Mouse (Mus musculus): ENCODE data around the gene Dcaf5. TPM values are rescaled to one million over a fixed set of nuclear protein-coding genes. Genes with fewer than 3 reads are reported as not detected.
"Not testable (repeated sequence)": the region's sequence is repeated elsewhere in the genome, so short reads cannot be mapped to it uniquely, and the experiment has no call there.

Gene Dcaf5
- 14.2 and 15.4 TPM in 2 replicates for polyA plus RNA-seq (2015; fragmentation: Nextera tagmentation; extraction: Ambion mirVana)

- WGBS: under 1% methylated on average over 78 of the region's 79 CpGs
- Histone ChIP-seq H3K4me2 (peak within 1 kb of the TSS; percentile 81), H3K9ac (peak within 1 kb of the TSS; percentile 93), H3K4me3 (peak within 1 kb of the TSS; percentile 91), H3K27me3 (no peaks in the 10 kb centered on the region), H3K27ac (peak within 1 kb of the TSS; percentile 98), H3K4me1 (peaks cover 17% of the 10 kb centered on the region), H3K9me3 (no peaks in the 10 kb centered on the region), H3K36me3 (no peaks in the 10 kb centered on the region)
- ATAC-seq (ENCODE audit: insufficient number of reproducible peaks, insufficient read depth, low FRiP score, low TSS enrichment, low read depth): peak; percentile 71; the same call in 1 of the 2 replicates
Observed at GRCm38 (mm10) chr12:80436336-80436976, at the start of gene Dcaf5. TSS of gene Dcaf5 (minus strand) at chr12:80436601.

- no peak overlapping the region for H3K27ac ChIP-seq
- H3K27me3 ChIP-seq: no peaks in the 10 kb centered on the region
- no peak overlapping the region for H3K9ac ChIP-seq
- no peaks in the 10 kb centered on the region for H3K4me1 ChIP-seq
- ATAC-seq (ENCODE audit: insufficient number of reproducible peaks, insufficient read depth, low FRiP score, low TSS enrichment, low read depth): no peak
- no peak overlapping the region for H3K4me2 ChIP-seq
- H3K4me3 ChIP-seq: no peak overlapping the region
- no peaks in the 10 kb centered on the region for H3K9me3 ChIP-seq
- WGBS: 65% methylated on average over 3 of the region's 3 CpGs
- H3K36me3 ChIP-seq: peaks cover 39% of the 10 kb centered on the region
Observed at GRCm38 (mm10) chr12:80483397-80483796, 47.0 kb upstream of the Dcaf5 start.

GRCm38 (mm10) chr12:80479986-80480385 lies 43.6 kb upstream of the Dcaf5 start:
- no peaks in the 10 kb centered on the region for H3K4me1 ChIP-seq
- no peak overlapping the region for H3K27ac ChIP-seq
- 79% methylated on average over 3 of the region's 3 CpGs for WGBS
- no peak overlapping the region for H3K4me2 ChIP-seq
- no peak overlapping the region for H3K9ac ChIP-seq
- peaks cover 34% of the 10 kb centered on the region for H3K36me3 ChIP-seq
- H3K9me3 ChIP-seq: no peaks in the 10 kb centered on the region
- no peak for ATAC-seq (ENCODE audit: insufficient number of reproducible peaks, insufficient read depth, low FRiP score, low TSS enrichment, low read depth)
- H3K4me3 ChIP-seq: no peak overlapping the region
- no peaks in the 10 kb centered on the region for H3K27me3 ChIP-seq

GRCm38 (mm10) chr12:80473731-80474130 lies 37.3 kb upstream of the Dcaf5 start:
- Histone ChIP-seq H3K9ac (no peak overlapping the region), H3K27me3 (no peaks in the 10 kb centered on the region), H3K36me3 (peaks cover 2% of the 10 kb centered on the region; the same call in 1 of the 2 replicates), H3K9me3 (no peaks in the 10 kb centered on the region), H3K4me3 (no peak overlapping the region), H3K4me1 (no peaks in the 10 kb centered on the region), H3K4me2 (no peak overlapping the region), H3K27ac (no peak overlapping the region)
- ATAC-seq (ENCODE audit: insufficient number of reproducible peaks, insufficient read depth, low FRiP score, low TSS enrichment, low read depth): no peak
- WGBS: 86% methylated on average over 3 of the region's 3 CpGs

- Histone ChIP-seq H3K9ac (no peak overlapping the region), H3K27me3 (no peaks in the 10 kb centered on the region), H3K4me2 (no peak overlapping the region), H3K36me3 (peaks cover 2% of the 10 kb centered on the region; the same call in 1 of the 2 replicates), H3K4me1 (no peaks in the 10 kb centered on the region), H3K27ac (no peak overlapping the region), H3K4me3 (no peak overlapping the region), H3K9me3 (no peaks in the 10 kb centered on the region)
- ATAC-seq (ENCODE audit: insufficient number of reproducible peaks, insufficient read depth, low FRiP score, low TSS enrichment, low read depth): no peak
- WGBS: 77% methylated on average over 4 of the region's 4 CpGs
Observed at GRCm38 (mm10) chr12:80471926-80472325, 35.5 kb upstream of the Dcaf5 start.

- Histone ChIP-seq H3K36me3 (no peaks in the 10 kb centered on the region), H3K4me2 (no peak overlapping the region), H3K9ac (no peak overlapping the region), H3K27ac (no peak overlapping the region), H3K4me1 (no peaks in the 10 kb centered on the region), H3K9me3 (no peaks in the 10 kb centered on the region), H3K4me3 (no peak overlapping the region), H3K27me3 (no peaks in the 10 kb centered on the region)
- ATAC-seq (ENCODE audit: insufficient number of reproducible peaks, insufficient read depth, low FRiP score, low TSS enrichment, low read depth): no peak
- 81% methylated on average over 2 of the region's 2 CpGs for WGBS
Observed at GRCm38 (mm10) chr12:80470206-80470605, 33.8 kb upstream of the Dcaf5 start.

- Histone ChIP-seq H3K4me3 (peak overlapping the region; percentile 83), H3K4me2 (peak overlapping the region; percentile 70), H3K9me3 (no peaks in the 10 kb centered on the region), H3K27me3 (no peaks in the 10 kb centered on the region), H3K36me3 (no peaks in the 10 kb centered on the region), H3K27ac (peak overlapping the region; percentile 88), H3K4me1 (peaks cover 7% of the 10 kb centered on the region), H3K9ac (peak overlapping the region; percentile 78)
- WGBS: 4% methylated on average over 17 of the region's 17 CpGs
- ATAC-seq (ENCODE audit: insufficient number of reproducible peaks, insufficient read depth, low FRiP score, low TSS enrichment, low read depth): no peak
Observed at GRCm38 (mm10) chr12:80463666-80464269, 27.4 kb upstream of the Dcaf5 start.

GRCm38 (mm10) chr12:80462942-80463651 lies 26.7 kb upstream of the Dcaf5 start, which contains the start of gene Exd2:
TSS of gene Exd2 (plus strand) at chr12:80463095.
- Histone ChIP-seq H3K4me3 (peak within 1 kb of the TSS; percentile 83), H3K9me3 (no peaks in the 10 kb centered on the region), H3K27ac (peak within 1 kb of the TSS; percentile 88), H3K27me3 (no peaks in the 10 kb centered on the region), H3K4me1 (peaks cover 7% of the 10 kb centered on the region), H3K9ac (peak within 1 kb of the TSS; percentile 78), H3K36me3 (no peaks in the 10 kb centered on the region), H3K4me2 (peak within 1 kb of the TSS; percentile 70)
- under 1% methylated on average over 45 of the region's 45 CpGs for WGBS
- peak; percentile 95 for ATAC-seq (ENCODE audit: insufficient number of reproducible peaks, insufficient read depth, low FRiP score, low TSS enrichment, low read depth)

GRCm38 (mm10) chr12:80462292-80462896 lies 26.0 kb upstream of the Dcaf5 start:
- not testable (repeated sequence) for H3K27me3 ChIP-seq; H3K4me1 ChIP-seq; H3K9ac ChIP-seq; ATAC-seq (ENCODE audit: insufficient number of reproducible peaks, insufficient read depth, low FRiP score, low TSS enrichment, low read depth); H3K36me3 ChIP-seq; H3K9me3 ChIP-seq
- WGBS: 8% methylated on average over 10 of the region's 10 CpGs
- Histone ChIP-seq H3K4me2 (peak overlapping the region; percentile 70), H3K4me3 (peak overlapping the region; percentile 83), H3K27ac (peak overlapping the region; percentile 88; the same call in 1 of the 2 replicates)

- Histone ChIP-seq H3K4me2 (no peak overlapping the region), H3K27me3 (no peaks in the 10 kb centered on the region), H3K36me3 (no peaks in the 10 kb centered on the region), H3K4me3 (no peak overlapping the region), H3K4me1 (no peaks in the 10 kb centered on the region), H3K27ac (no peak overlapping the region), H3K9ac (no peak overlapping the region), H3K9me3 (no peaks in the 10 kb centered on the region)
- WGBS: 79% methylated on average over 5 of the region's 5 CpGs
- no peak for ATAC-seq (ENCODE audit: insufficient number of reproducible peaks, insufficient read depth, low FRiP score, low TSS enrichment, low read depth)
Observed at GRCm38 (mm10) chr12:80458033-80458432, 21.6 kb upstream of the Dcaf5 start.

- WGBS: 67% methylated on average over 1 of the region's 1 CpGs
- H3K4me3 ChIP-seq: no peak overlapping the region
- H3K4me2 ChIP-seq: no peak overlapping the region
- no peaks in the 10 kb centered on the region for H3K36me3 ChIP-seq
- no peaks in the 10 kb centered on the region for H3K9me3 ChIP-seq
- no peak overlapping the region for H3K27ac ChIP-seq
- H3K4me1 ChIP-seq: no peaks in the 10 kb centered on the region
- no peaks in the 10 kb centered on the region for H3K27me3 ChIP-seq
- H3K9ac ChIP-seq: no peak overlapping the region
- no peak for ATAC-seq (ENCODE audit: insufficient number of reproducible peaks, insufficient read depth, low FRiP score, low TSS enrichment, low read depth)
Observed at GRCm38 (mm10) chr12:80453506-80453905, 17.1 kb upstream of the Dcaf5 start.
